Mouse (Mus musculus) left cerebral cortex, adult 8-10 months (tissue): ENCODE data around the gene Actr8. TPM values are rescaled to one million over a fixed set of nuclear protein-coding genes. Genes with fewer than 3 reads are reported as not detected.
A peak's percentile ranks its signal among the peaks of the same experiment; 100 is the strongest.

ENCODE experiments used
- DNase-seq, 2 experiments: peaks; one replicate each; pipeline ENCODE4 v3.0.0; 2022; ENCODE audit warnings: low spot score in 2 of 2
- total RNA-seq, 4 experiments: library from RNA; stranded (reverse); gene quantifications; 2 replicates each; pipeline ENCODE4 v1.2.4; 2022

Gene Actr8
- 10 to 100 TPM; 81.1 to 94.3 (median 86.4) TPM for total RNA-seq

GRCm38 (mm10) chr14:29978254-29979204 lies at the start of gene Actr8:
TSS of gene Actr8 (plus strand) at chr14:29978337.
- peak; percentile 83 to 86 for DNase-seq

- no peak for DNase-seq
These were observed 49.2 kb upstream of the Actr8 start for GRCm38 (mm10) chr14:29928966-29929365.

- DNase-seq = no peak
These were observed 42.6 kb upstream of the Actr8 start for GRCm38 (mm10) chr14:29935516-29935915.

GRCm38 (mm10) chr14:29937466-29937865 lies 40.7 kb upstream of the Actr8 start:
- DNase-seq = no peak

GRCm38 (mm10) chr14:29939600-29940312 lies 38.4 kb upstream of the Actr8 start:
- no peak for DNase-seq

GRCm38 (mm10) chr14:29940313-29940812 lies 37.8 kb upstream of the Actr8 start:
- DNase-seq = no peak

GRCm38 (mm10) chr14:29940877-29941276 lies 37.3 kb upstream of the Actr8 start:
- DNase-seq = peak in 1 of 2 experiments; percentile 30

- DNase-seq = no peak
These were observed 31.3 kb upstream of the Actr8 start for GRCm38 (mm10) chr14:29946761-29947309.

GRCm38 (mm10) chr14:29950805-29951204 lies 27.3 kb upstream of the Actr8 start:
- no peak for DNase-seq

GRCm38 (mm10) chr14:29957393-29957792 lies 20.7 kb upstream of the Actr8 start:
- DNase-seq = no peak

- DNase-seq = no peak
These were observed 10.5 kb upstream of the Actr8 start for GRCm38 (mm10) chr14:29967611-29968010.

GRCm38 (mm10) chr14:29968075-29968821 lies 9.9 kb upstream of the Actr8 start, which contains the start of gene Selenok:
TSS of gene Selenok (plus strand) at chr14:29968308.
- peak; percentile 87 to 99 for DNase-seq

- DNase-seq = no peak
These were observed 6.7 kb upstream of the Actr8 start for GRCm38 (mm10) chr14:29971446-29971845.

GRCm38 (mm10) chr14:29971993-29972392 lies 6.1 kb upstream of the Actr8 start:
- DNase-seq = no peak

GRCm38 (mm10) chr14:29976927-29977326 lies 1.2 kb upstream of the Actr8 start:
- no peak for DNase-seq

- DNase-seq = no peak
These were observed 2.5 kb downstream of the Actr8 start for GRCm38 (mm10) chr14:29980447-29981205.

GRCm38 (mm10) chr14:29986096-29986495 lies 8.0 kb downstream of the Actr8 start:
- no peak for DNase-seq

- no peak for DNase-seq
These were observed 9.1 kb downstream of the Actr8 start for GRCm38 (mm10) chr14:29987276-29987675.

GRCm38 (mm10) chr14:29987739-29988138 lies 9.6 kb downstream of the Actr8 start:
- DNase-seq = no peak

- DNase-seq = no peak
These were observed 10.2 kb downstream of the Actr8 start for GRCm38 (mm10) chr14:29988337-29988736.
